Mouse (Mus musculus): ENCODE data around the gene Fgfr2. TPM values are rescaled to one million over a fixed set of nuclear protein-coding genes. Genes with fewer than 3 reads are reported as not detected.
A peak's percentile ranks its signal among the peaks of the same experiment; 100 is the strongest.

The Fgfr2 gene
- polyA plus RNA-seq, 1 experiment from 2014 or later: 24.1 TPM

DNA sequence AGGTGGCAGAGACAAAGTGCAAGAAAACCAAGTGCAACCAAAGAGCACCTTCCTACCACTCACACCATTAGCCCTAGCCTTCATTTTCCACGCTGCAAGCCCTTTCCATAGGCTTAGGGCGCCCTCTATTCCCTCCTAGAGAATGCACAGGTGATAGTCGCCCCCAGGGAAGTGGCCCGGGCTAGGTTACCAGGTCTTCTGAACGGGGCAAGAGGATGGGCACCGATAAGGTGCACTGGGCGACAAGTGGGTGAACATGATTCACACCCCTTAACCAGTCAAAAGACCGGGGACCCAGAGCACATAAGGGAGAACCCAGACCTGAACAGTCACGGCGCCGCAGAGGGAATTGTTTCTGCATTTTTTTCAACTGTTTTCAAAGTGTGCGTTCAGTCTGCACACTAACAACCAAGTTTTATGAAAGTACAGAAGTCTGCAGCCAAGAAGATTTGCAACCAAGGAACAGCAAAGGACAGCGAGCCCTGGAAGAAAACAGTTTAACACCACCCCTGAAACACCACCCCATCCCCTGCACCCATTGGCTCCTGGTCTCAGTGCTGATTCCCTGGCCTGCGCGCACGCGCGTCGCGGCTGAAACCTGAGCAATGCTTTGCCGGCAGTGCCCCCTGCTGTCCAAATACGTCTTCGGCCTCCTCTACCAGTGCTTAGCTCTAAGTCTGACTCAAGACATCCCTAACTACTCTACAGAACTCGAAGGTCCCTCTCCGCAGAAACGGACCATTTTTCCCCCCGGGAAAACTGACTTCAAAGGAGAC lies 571.6 kb downstream of the Fgfr2 start:
- H3K27ac ChIP-seq (ENCODE audit: low read depth, low read length): peak overlapping the region; percentile 52
- H3K27me3 ChIP-seq (replicated peaks; ENCODE audit: control insufficient read depth, insufficient read depth, low read length): no peaks in the 10 kb centered on the region
- peak overlapping the region; percentile 66 for H3K9ac ChIP-seq (ENCODE audit: low read depth, low read length)
- under 1% methylated on average over 27 of the region's 27 CpGs for WGBS
- H3K4me2 ChIP-seq (ENCODE audit: low read length): peak overlapping the region; percentile 89
- no peaks in the 10 kb centered on the region for H3K4me1 ChIP-seq (ENCODE audit: control insufficient read depth, insufficient read depth, low read depth, low read length)
- H3K36me3 ChIP-seq (ENCODE audit: control insufficient read depth, insufficient read depth, low read length): no peaks in the 10 kb centered on the region
- peak overlapping the region; percentile 51 for H3K4me3 ChIP-seq (ENCODE audit: low read length)
- ATAC-seq: peak; percentile 97
- H3K9me3 ChIP-seq (ENCODE audit: control insufficient read depth, low read length): no peaks in the 10 kb centered on the region

DNA sequence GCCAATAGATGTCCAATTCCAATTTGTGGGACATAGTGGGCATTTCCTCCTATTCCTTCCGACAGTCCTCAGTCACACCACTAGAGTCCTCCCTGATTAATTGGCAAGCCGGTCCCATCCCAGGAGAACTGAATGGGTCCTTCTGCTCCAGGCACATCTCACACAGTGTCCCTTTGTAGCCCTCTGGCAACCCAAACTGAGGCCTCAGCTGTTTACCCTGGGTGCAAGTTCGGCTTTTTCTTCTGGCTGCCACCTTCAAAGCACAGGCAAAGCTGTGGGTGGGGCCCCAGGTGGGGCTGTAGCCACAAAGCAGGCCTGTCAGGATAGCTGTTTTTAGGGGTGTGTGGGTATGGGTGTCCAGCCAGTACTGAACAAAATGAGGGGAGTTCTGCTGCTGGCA lies 576.0 kb downstream of the Fgfr2 start:
- Histone ChIP-seq H3K9me3 (ENCODE audit: control insufficient read depth, low read length) (no peaks in the 10 kb centered on the region), H3K4me1 (ENCODE audit: control insufficient read depth, insufficient read depth, low read depth, low read length) (0 out of 2 replicates have a peak, but pooled peaks cover 1% of the 10 kb centered on the region), H3K9ac (ENCODE audit: low read depth, low read length) (no peak overlapping the region), H3K4me2 (ENCODE audit: low read length) (no peak overlapping the region), H3K4me3 (ENCODE audit: low read length) (no peak overlapping the region), H3K36me3 (ENCODE audit: control insufficient read depth, insufficient read depth, low read length) (no peaks in the 10 kb centered on the region), H3K27ac (ENCODE audit: low read depth, low read length) (no peak overlapping the region), H3K27me3 (replicated peaks; ENCODE audit: control insufficient read depth, insufficient read depth, low read length) (no peaks in the 10 kb centered on the region)
- ATAC-seq: no peak
- 67% methylated on average over 3 of the region's 3 CpGs for WGBS

DNA sequence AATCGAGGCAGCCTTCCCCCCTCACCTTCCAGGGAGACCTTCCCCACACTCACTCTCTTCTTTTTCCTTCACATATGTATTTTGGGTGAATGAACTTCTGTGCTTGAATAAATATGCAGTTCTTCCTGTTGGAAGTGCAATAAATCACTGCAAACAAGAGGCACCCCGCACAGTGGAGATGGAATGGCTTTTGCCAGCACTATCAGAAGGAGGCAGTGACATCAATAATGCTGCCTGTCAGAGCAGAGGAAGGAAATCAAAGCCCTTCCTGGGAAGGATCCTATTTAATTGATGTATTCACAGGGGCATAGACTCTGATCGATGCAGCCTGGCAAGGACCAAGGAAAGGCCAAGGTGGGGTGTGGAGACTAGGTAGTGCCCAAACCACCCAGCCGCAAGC lies 580.7 kb downstream of the Fgfr2 start:
- no peaks in the 10 kb centered on the region for H3K9me3 ChIP-seq (ENCODE audit: control insufficient read depth, low read length)
- H3K36me3 ChIP-seq (ENCODE audit: control insufficient read depth, insufficient read depth, low read length): no peaks in the 10 kb centered on the region
- WGBS: 53% methylated on average over 4 of the region's 4 CpGs
- no peak overlapping the region for H3K9ac ChIP-seq (ENCODE audit: low read depth, low read length)
- no peak overlapping the region for H3K4me2 ChIP-seq (ENCODE audit: low read length)
- no peak for ATAC-seq
- H3K4me1 ChIP-seq (ENCODE audit: control insufficient read depth, insufficient read depth, low read depth, low read length): 0 out of 2 replicates have a peak, but pooled peaks cover 3% of the 10 kb centered on the region
- no peak overlapping the region for H3K4me3 ChIP-seq (ENCODE audit: low read length)
- no peak overlapping the region for H3K27ac ChIP-seq (ENCODE audit: low read depth, low read length)
- H3K27me3 ChIP-seq (replicated peaks; ENCODE audit: control insufficient read depth, insufficient read depth, low read length): no peaks in the 10 kb centered on the region

DNA sequence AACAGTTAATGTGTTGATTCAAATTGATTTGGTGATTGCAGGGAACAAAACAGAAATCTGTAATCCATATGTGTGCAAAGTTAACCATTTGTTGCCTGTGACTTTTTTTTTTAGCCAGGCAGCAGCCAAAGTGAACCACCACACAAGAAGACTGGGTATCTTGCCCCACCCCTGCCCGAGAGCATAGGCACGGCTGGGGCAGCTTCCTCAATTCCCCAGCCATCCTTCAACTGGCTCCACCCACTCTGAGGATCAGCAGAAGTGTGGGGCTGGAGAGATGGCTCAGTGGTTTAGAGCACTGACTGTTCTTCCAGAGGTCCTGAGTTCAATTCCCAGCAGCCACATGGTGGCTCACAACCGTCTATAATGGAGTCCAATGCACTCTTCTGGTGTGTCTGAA lies 581.6 kb downstream of the Fgfr2 start:
- Histone ChIP-seq H3K4me3 (ENCODE audit: low read length) (no peak overlapping the region), H3K27me3 (replicated peaks; ENCODE audit: control insufficient read depth, insufficient read depth, low read length) (no peaks in the 10 kb centered on the region), H3K9ac (ENCODE audit: low read depth, low read length) (no peak overlapping the region), H3K4me1 (ENCODE audit: control insufficient read depth, insufficient read depth, low read depth, low read length) (0 out of 2 replicates have a peak, but pooled peaks cover 3% of the 10 kb centered on the region), H3K36me3 (ENCODE audit: control insufficient read depth, insufficient read depth, low read length) (no peaks in the 10 kb centered on the region), H3K27ac (ENCODE audit: low read depth, low read length) (no peak overlapping the region), H3K4me2 (ENCODE audit: low read length) (no peak overlapping the region), H3K9me3 (ENCODE audit: control insufficient read depth, low read length) (no peaks in the 10 kb centered on the region)
- 72% methylated on average over 3 of the region's 3 CpGs for WGBS
- ATAC-seq: no peak

DNA sequence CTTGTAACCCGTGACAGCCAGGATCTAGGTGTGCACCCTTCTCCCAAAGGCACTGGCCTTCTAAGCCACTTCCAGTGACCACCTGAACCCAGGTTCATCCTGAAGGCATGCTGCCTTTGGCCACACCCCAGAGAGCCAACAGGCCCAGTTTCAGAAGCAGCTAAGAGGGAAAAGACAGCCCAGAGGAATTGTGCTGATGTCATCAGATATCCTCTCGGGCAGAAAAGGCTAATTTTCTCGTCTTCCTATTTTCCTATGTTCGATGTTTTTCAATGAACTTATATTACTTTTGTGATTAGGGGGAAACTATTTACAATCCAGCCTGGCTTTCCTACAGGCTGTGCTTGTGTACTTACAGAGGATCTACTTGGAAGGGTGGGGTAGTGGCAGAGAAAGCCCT lies 582.6 kb downstream of the Fgfr2 start:
- no peak overlapping the region for H3K4me2 ChIP-seq (ENCODE audit: low read length)
- no peak overlapping the region for H3K9ac ChIP-seq (ENCODE audit: low read depth, low read length)
- H3K27me3 ChIP-seq (replicated peaks; ENCODE audit: control insufficient read depth, insufficient read depth, low read length): no peaks in the 10 kb centered on the region
- no peaks in the 10 kb centered on the region for H3K36me3 ChIP-seq (ENCODE audit: control insufficient read depth, insufficient read depth, low read length)
- H3K9me3 ChIP-seq (ENCODE audit: control insufficient read depth, low read length): no peaks in the 10 kb centered on the region
- WGBS: 75% methylated on average over 4 of the region's 4 CpGs
- 0 out of 2 replicates have a peak, but pooled peaks cover 3% of the 10 kb centered on the region for H3K4me1 ChIP-seq (ENCODE audit: control insufficient read depth, insufficient read depth, low read depth, low read length)
- no peak overlapping the region for H3K4me3 ChIP-seq (ENCODE audit: low read length)
- H3K27ac ChIP-seq (ENCODE audit: low read depth, low read length): no peak overlapping the region
- ATAC-seq: no peak

DNA sequence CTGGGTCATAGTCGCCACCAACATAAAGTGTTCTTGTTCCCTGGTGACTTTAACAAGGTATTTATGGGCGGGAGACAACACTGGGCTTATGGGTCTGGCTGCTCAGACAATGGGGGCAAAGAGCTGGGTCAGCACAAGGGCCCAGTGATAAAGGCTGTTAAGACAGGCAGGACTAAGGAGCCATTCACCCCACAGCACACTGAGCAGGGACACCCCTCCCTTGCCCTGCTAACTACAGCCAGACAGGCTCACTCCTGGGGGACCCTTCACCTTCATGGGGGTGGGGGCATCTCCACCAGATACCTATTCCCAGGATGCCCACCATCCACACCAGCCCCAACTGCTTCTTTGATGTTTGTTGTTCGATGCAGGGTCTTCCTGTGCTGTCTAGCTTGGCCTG lies 593.9 kb downstream of the Fgfr2 start:
- H3K4me1 ChIP-seq (ENCODE audit: control insufficient read depth, insufficient read depth, low read depth, low read length): no peaks in the 10 kb centered on the region
- no peak for ATAC-seq
- H3K4me3 ChIP-seq (ENCODE audit: low read length): no peak overlapping the region
- no peaks in the 10 kb centered on the region for H3K36me3 ChIP-seq (ENCODE audit: control insufficient read depth, insufficient read depth, low read length)
- H3K27me3 ChIP-seq (replicated peaks; ENCODE audit: control insufficient read depth, insufficient read depth, low read length): no peaks in the 10 kb centered on the region
- H3K27ac ChIP-seq (ENCODE audit: low read depth, low read length): no peak overlapping the region
- 75% methylated on average over 3 of the region's 3 CpGs for WGBS
- no peak overlapping the region for H3K4me2 ChIP-seq (ENCODE audit: low read length)
- H3K9ac ChIP-seq (ENCODE audit: low read depth, low read length): no peak overlapping the region
- H3K9me3 ChIP-seq (ENCODE audit: control insufficient read depth, low read length): no peaks in the 10 kb centered on the region

DNA sequence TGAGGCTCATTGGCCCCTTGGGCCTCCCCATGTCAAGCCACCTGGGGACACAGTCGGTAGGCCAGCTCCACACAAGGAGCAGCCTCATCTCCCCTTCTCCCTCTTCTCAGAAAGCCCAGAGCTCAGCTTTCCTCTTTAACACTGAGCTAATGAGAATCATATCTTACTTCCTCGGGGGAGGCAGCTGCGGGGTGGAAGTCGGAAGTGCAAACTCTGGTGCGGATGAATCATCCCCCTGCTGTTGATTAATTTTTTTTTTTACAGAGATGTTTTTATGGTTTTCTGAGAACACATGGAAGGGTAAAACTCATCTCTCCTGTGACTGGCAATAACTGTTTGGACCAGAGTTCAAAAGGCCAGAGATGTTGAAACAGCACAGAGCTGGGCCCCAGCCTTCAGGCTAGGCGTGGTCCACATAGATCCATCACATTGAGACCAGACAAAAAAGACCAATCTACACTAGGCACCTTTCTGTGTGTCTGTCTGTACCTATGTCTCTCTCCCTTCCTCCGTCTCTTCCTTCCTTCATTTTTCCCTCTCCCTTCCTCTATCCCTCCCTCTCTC lies 609.6 kb downstream of the Fgfr2 start:
- H3K9me3 ChIP-seq (ENCODE audit: control insufficient read depth, low read length): no peaks in the 10 kb centered on the region
- no peaks in the 10 kb centered on the region for H3K4me1 ChIP-seq (ENCODE audit: control insufficient read depth, insufficient read depth, low read depth, low read length)
- H3K27me3 ChIP-seq (replicated peaks; ENCODE audit: control insufficient read depth, insufficient read depth, low read length): no peaks in the 10 kb centered on the region
- WGBS: 74% methylated on average over 7 of the region's 7 CpGs
- no peak for ATAC-seq
- no peaks in the 10 kb centered on the region for H3K36me3 ChIP-seq (ENCODE audit: control insufficient read depth, insufficient read depth, low read length)
- H3K4me3 ChIP-seq (ENCODE audit: low read length): no peak overlapping the region
- H3K4me2 ChIP-seq (ENCODE audit: low read length): no peak overlapping the region
- no peak overlapping the region for H3K9ac ChIP-seq (ENCODE audit: low read depth, low read length)
- no peak overlapping the region for H3K27ac ChIP-seq (ENCODE audit: low read depth, low read length)

DNA sequence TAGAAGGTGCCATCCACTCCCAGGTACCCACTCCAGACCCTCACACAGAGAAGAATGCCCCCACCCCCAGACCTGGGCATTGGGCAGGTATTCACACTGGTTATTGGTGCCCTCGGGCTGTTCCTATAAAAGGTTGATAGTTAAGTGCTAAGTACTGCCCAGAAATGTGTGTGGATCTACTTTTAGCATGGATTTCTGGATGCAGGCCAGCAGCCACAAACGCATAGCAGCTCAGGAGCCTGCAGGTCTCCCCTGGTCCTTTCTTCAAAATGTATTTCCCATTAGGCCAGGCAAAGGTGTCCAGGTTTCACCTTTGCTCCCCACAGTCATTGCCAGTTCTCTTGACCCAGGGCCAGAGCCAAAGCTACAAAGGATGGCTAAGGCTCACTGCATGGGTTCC lies 614.0 kb downstream of the Fgfr2 start:
- ATAC-seq: no peak
- Histone ChIP-seq H3K4me3 (ENCODE audit: low read length) (no peak overlapping the region), H3K4me1 (ENCODE audit: control insufficient read depth, insufficient read depth, low read depth, low read length) (no peaks in the 10 kb centered on the region), H3K4me2 (ENCODE audit: low read length) (no peak overlapping the region), H3K27me3 (replicated peaks; ENCODE audit: control insufficient read depth, insufficient read depth, low read length) (no peaks in the 10 kb centered on the region), H3K9ac (ENCODE audit: low read depth, low read length) (no peak overlapping the region), H3K9me3 (ENCODE audit: control insufficient read depth, low read length) (no peaks in the 10 kb centered on the region), H3K27ac (ENCODE audit: low read depth, low read length) (no peak overlapping the region), H3K36me3 (ENCODE audit: control insufficient read depth, insufficient read depth, low read length) (no peaks in the 10 kb centered on the region)
- 87% methylated on average over 2 of the region's 2 CpGs for WGBS

DNA sequence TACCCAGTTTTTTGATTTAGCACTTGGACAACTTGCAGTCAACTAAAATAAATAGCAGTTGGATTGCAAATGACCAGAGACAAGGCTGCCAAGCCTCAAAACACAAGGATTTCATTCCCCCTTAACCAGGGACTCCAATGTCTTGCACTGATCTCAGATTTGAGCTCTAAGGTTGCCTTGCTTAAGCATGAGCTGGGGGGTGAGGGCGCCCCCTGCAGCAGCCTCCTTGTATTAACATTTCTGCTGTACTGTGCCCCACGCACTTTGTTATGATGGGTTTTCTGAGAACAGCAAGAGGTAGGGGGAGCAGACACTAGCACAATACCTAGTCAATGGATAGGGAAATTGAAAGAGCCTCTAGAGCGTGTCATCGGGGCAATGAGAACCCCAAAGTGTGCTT lies 615.8 kb downstream of the Fgfr2 start:
- no peaks in the 10 kb centered on the region for H3K4me1 ChIP-seq (ENCODE audit: control insufficient read depth, insufficient read depth, low read depth, low read length)
- no peak overlapping the region for H3K9ac ChIP-seq (ENCODE audit: low read depth, low read length)
- H3K27me3 ChIP-seq (replicated peaks; ENCODE audit: control insufficient read depth, insufficient read depth, low read length): no peaks in the 10 kb centered on the region
- H3K27ac ChIP-seq (ENCODE audit: low read depth, low read length): no peak overlapping the region
- H3K9me3 ChIP-seq (ENCODE audit: control insufficient read depth, low read length): no peaks in the 10 kb centered on the region
- H3K4me3 ChIP-seq (ENCODE audit: low read length): no peak overlapping the region
- 53% methylated on average over 4 of the region's 4 CpGs for WGBS
- H3K36me3 ChIP-seq (ENCODE audit: control insufficient read depth, insufficient read depth, low read length): no peaks in the 10 kb centered on the region
- ATAC-seq: no peak
- no peak overlapping the region for H3K4me2 ChIP-seq (ENCODE audit: low read length)
